Mouse (Mus musculus): ENCODE results near the gene Trmt44. TPM values are rescaled to one million over a fixed set of nuclear protein-coding genes. Genes with fewer than 3 reads are reported as not detected.

The Trmt44 gene
- polyA plus RNA-seq, 1 experiment from 2014 or later: 2.2 TPM

GRCm38 (mm10) chr5:35580156-35580922 is 5.5 kb upstream of the Trmt44 start:
- no peaks in the 10 kb centered on the region for H3K36me3 ChIP-seq (ENCODE audit: control insufficient read depth, insufficient read depth)
- H3K9me3 ChIP-seq (replicated peaks; ENCODE audit: control insufficient read depth, low read length): no peaks in the 10 kb centered on the region
- H3K27ac ChIP-seq (ENCODE audit: low read length): no peak overlapping the region
- H3K4me3 ChIP-seq (ENCODE audit: low read depth, low read length): no peak overlapping the region
- ATAC-seq (ENCODE audit: low read depth): no peak
- peaks cover 8% of the 10 kb centered on the region for H3K4me1 ChIP-seq (ENCODE audit: control insufficient read depth, low read depth, low read length)
- H3K9ac ChIP-seq (ENCODE audit: low read depth, low read length): no peak overlapping the region
- no peak overlapping the region for H3K4me2 ChIP-seq (ENCODE audit: low read depth, low read length)
- H3K27me3 ChIP-seq (ENCODE audit: control insufficient read depth, insufficient read depth, low read depth, low read length): no peaks in the 10 kb centered on the region
- WGBS (ENCODE audit: insufficient replicate concordance): 41% methylated on average over 3 of the region's 3 CpGs

DNA sequence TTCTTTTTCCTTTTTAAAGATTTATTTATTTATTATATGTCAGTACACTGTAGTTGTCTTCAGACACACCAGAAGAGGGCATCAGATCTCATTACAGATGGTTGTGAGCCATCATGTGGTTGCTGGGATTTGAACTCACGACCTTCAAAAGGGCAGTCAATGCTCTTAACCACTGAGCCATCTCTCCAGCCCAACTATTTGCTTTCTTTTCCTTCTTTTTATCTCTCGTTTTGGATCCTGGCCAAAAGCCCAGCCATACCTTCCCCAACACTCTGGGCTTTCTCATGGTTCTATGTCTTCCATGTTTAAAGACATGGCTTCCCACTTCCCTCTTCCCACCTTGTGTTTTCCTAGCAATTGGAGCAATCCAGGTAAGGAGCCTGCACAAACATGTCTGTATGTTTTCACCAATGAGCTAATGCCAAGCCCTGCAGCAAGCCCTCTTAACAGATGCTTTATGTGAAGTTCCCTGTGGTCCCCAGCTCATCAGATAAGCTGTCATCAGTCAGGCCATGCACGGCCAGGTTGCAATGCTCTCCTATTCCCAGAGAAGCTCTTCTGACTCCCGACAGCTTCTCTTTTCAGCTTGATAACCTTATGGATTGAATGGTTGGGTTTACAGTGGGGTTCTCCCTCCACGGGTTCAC is 4.5 kb upstream of the Trmt44 start:
- Histone ChIP-seq H3K9me3 (replicated peaks; ENCODE audit: control insufficient read depth, low read length) (no peaks in the 10 kb centered on the region), H3K4me1 (ENCODE audit: control insufficient read depth, low read depth, low read length) (peaks cover 9% of the 10 kb centered on the region), H3K9ac (ENCODE audit: low read depth, low read length) (no peak overlapping the region), H3K4me2 (ENCODE audit: low read depth, low read length) (no peak overlapping the region), H3K4me3 (ENCODE audit: low read depth, low read length) (no peak overlapping the region), H3K27ac (ENCODE audit: low read length) (no peak overlapping the region), H3K27me3 (ENCODE audit: control insufficient read depth, insufficient read depth, low read depth, low read length) (no peaks in the 10 kb centered on the region), H3K36me3 (ENCODE audit: control insufficient read depth, insufficient read depth) (no peaks in the 10 kb centered on the region)
- ATAC-seq (ENCODE audit: low read depth): no peak
- WGBS (ENCODE audit: insufficient replicate concordance): 32% methylated on average over 5 of the region's 5 CpGs

DNA sequence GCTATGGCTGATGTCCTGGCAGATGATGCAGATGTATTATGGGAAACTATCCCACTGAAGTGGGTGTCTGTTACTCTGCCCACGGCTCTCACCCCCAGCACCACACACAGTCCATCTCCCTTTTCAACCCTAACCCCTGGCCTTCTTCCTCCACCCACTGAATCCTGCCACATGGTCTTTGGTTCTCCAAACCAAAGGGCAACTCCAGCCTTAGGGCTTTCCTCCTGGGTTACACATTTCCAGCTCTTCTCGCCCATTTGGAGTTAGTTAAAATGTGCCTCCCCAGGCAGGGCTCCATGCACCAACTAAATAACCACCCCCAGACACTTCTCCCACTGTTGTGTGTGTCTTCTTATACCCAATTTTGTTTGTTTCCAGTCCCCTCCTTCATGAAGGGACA is 3.5 kb upstream of the Trmt44 start:
- H3K4me1 ChIP-seq (ENCODE audit: control insufficient read depth, low read depth, low read length): peaks cover 13% of the 10 kb centered on the region
- no peaks in the 10 kb centered on the region for H3K9me3 ChIP-seq (replicated peaks; ENCODE audit: control insufficient read depth, low read length)
- H3K4me3 ChIP-seq (ENCODE audit: low read depth, low read length): no peak overlapping the region
- no peak for ATAC-seq (ENCODE audit: low read depth)
- 50% methylated on average over 2 of the region's 2 CpGs for WGBS (ENCODE audit: insufficient replicate concordance)
- no peak overlapping the region for H3K4me2 ChIP-seq (ENCODE audit: low read depth, low read length)
- no peak overlapping the region for H3K9ac ChIP-seq (ENCODE audit: low read depth, low read length)
- H3K36me3 ChIP-seq (ENCODE audit: control insufficient read depth, insufficient read depth): no peaks in the 10 kb centered on the region
- H3K27me3 ChIP-seq (ENCODE audit: control insufficient read depth, insufficient read depth, low read depth, low read length): no peaks in the 10 kb centered on the region
- no peak overlapping the region for H3K27ac ChIP-seq (ENCODE audit: low read length)

- no peaks in the 10 kb centered on the region; the same call in none of the 2 replicates for H3K36me3 ChIP-seq (ENCODE audit: control insufficient read depth, insufficient read depth)
- H3K4me2 ChIP-seq (ENCODE audit: low read depth, low read length): no peak overlapping the region
- WGBS (ENCODE audit: insufficient replicate concordance): 84% methylated on average over 10 of the region's 10 CpGs
- H3K4me3 ChIP-seq (ENCODE audit: low read depth, low read length): no peak overlapping the region
- no peaks in the 10 kb centered on the region for H3K9me3 ChIP-seq (replicated peaks; ENCODE audit: control insufficient read depth, low read length)
- ATAC-seq (ENCODE audit: low read depth): no peak
- no peaks in the 10 kb centered on the region for H3K27me3 ChIP-seq (ENCODE audit: control insufficient read depth, insufficient read depth, low read depth, low read length)
- no peak overlapping the region for H3K9ac ChIP-seq (ENCODE audit: low read depth, low read length)
- peaks cover 7% of the 10 kb centered on the region for H3K4me1 ChIP-seq (ENCODE audit: control insufficient read depth, low read depth, low read length)
- no peak overlapping the region for H3K27ac ChIP-seq (ENCODE audit: low read length)
Measured at GRCm38 (mm10) chr5:35576409-35577020, 1.6 kb upstream of the Trmt44 start.

DNA sequence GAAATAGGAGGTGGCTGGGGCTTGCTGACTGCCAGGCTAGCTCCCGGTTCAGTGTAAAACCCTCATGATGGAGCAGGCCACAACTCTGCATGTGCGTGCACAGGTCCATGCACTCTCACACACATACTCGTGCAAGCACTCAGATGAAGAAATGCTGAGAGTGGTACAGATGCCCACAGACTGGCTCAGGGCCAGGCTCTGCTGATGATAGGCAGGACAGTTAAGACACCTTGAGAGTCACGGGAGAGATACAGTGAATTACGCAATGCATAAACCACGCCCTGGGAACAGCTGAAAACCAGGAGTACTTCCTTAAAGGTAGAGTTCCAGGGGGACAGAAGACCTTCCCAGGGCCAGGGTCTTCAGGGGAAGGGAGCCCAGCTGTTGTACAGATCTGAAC is 3.3 kb downstream of the Trmt44 start:
- no peak overlapping the region for H3K9ac ChIP-seq (ENCODE audit: low read depth, low read length)
- no peak overlapping the region for H3K27ac ChIP-seq (ENCODE audit: low read length)
- peaks cover 15% of the 10 kb centered on the region for H3K36me3 ChIP-seq (ENCODE audit: control insufficient read depth, insufficient read depth)
- 65% methylated on average over 6 of the region's 6 CpGs for WGBS (ENCODE audit: insufficient replicate concordance)
- no peaks in the 10 kb centered on the region for H3K9me3 ChIP-seq (replicated peaks; ENCODE audit: control insufficient read depth, low read length)
- no peak overlapping the region for H3K4me2 ChIP-seq (ENCODE audit: low read depth, low read length)
- H3K4me1 ChIP-seq (ENCODE audit: control insufficient read depth, low read depth, low read length): peaks cover 7% of the 10 kb centered on the region
- no peak overlapping the region for H3K4me3 ChIP-seq (ENCODE audit: low read depth, low read length)
- no peaks in the 10 kb centered on the region for H3K27me3 ChIP-seq (ENCODE audit: control insufficient read depth, insufficient read depth, low read depth, low read length)
- ATAC-seq (ENCODE audit: low read depth): no peak

GRCm38 (mm10) chr5:35566632-35567031 is 8.2 kb downstream of the Trmt44 start:
- 77% methylated on average over 4 of the region's 4 CpGs for WGBS (ENCODE audit: insufficient replicate concordance)
- Histone ChIP-seq H3K27me3 (ENCODE audit: control insufficient read depth, insufficient read depth, low read depth, low read length) (no peaks in the 10 kb centered on the region), H3K4me1 (ENCODE audit: control insufficient read depth, low read depth, low read length) (no peaks in the 10 kb centered on the region), H3K9me3 (replicated peaks; ENCODE audit: control insufficient read depth, low read length) (no peaks in the 10 kb centered on the region), H3K4me2 (ENCODE audit: low read depth, low read length) (no peak overlapping the region), H3K27ac (ENCODE audit: low read length) (no peak overlapping the region), H3K36me3 (ENCODE audit: control insufficient read depth, insufficient read depth) (peaks cover 33% of the 10 kb centered on the region), H3K9ac (ENCODE audit: low read depth, low read length) (no peak overlapping the region), H3K4me3 (ENCODE audit: low read depth, low read length) (no peak overlapping the region)
- no peak for ATAC-seq (ENCODE audit: low read depth)

- Histone ChIP-seq H3K9me3 (replicated peaks; ENCODE audit: control insufficient read depth, low read length) (no peaks in the 10 kb centered on the region), H3K27ac (ENCODE audit: low read length) (no peak overlapping the region), H3K4me3 (ENCODE audit: low read depth, low read length) (no peak overlapping the region), H3K4me2 (ENCODE audit: low read depth, low read length) (no peak overlapping the region), H3K27me3 (ENCODE audit: control insufficient read depth, insufficient read depth, low read depth, low read length) (no peaks in the 10 kb centered on the region), H3K9ac (ENCODE audit: low read depth, low read length) (no peak overlapping the region), H3K4me1 (ENCODE audit: control insufficient read depth, low read depth, low read length) (no peaks in the 10 kb centered on the region), H3K36me3 (ENCODE audit: control insufficient read depth, insufficient read depth) (peaks cover 30% of the 10 kb centered on the region)
- ATAC-seq (ENCODE audit: low read depth): no peak
- 67% methylated on average over 9 of the region's 9 CpGs for WGBS (ENCODE audit: insufficient replicate concordance)
Measured at GRCm38 (mm10) chr5:35565217-35565616, 9.7 kb downstream of the Trmt44 start.

GRCm38 (mm10) chr5:35563449-35563848 is 11.4 kb downstream of the Trmt44 start:
- no peaks in the 10 kb centered on the region for H3K27me3 ChIP-seq (ENCODE audit: control insufficient read depth, insufficient read depth, low read depth, low read length)
- H3K27ac ChIP-seq (ENCODE audit: low read length): no peak overlapping the region
- no peak overlapping the region for H3K4me2 ChIP-seq (ENCODE audit: low read depth, low read length)
- H3K4me1 ChIP-seq (ENCODE audit: control insufficient read depth, low read depth, low read length): no peaks in the 10 kb centered on the region
- no peak overlapping the region for H3K9ac ChIP-seq (ENCODE audit: low read depth, low read length)
- H3K36me3 ChIP-seq (ENCODE audit: control insufficient read depth, insufficient read depth): peaks cover 22% of the 10 kb centered on the region
- ATAC-seq (ENCODE audit: low read depth): no peak
- WGBS (ENCODE audit: insufficient replicate concordance): 0% methylated on average over 1 of the region's 1 CpGs
- no peak overlapping the region for H3K4me3 ChIP-seq (ENCODE audit: low read depth, low read length)
- no peaks in the 10 kb centered on the region for H3K9me3 ChIP-seq (replicated peaks; ENCODE audit: control insufficient read depth, low read length)

DNA sequence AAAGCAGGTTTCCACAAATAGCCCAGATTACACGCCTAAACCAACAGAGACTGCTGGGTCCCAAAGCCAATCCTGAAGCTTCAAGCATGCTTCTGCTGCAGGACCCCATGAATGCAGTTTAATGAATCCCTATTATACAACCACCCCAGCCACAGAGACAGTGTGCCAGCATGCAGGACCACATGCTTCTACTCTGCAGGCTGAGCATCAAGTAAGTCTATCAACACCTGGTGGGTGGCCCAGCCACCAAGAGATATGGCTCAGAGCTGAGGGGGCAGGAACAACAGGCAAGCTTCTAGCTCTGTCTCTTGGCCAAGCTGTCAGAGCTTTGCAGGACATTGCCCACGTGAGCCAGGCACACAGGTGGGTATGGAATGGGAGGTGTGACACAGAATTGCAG is 12.3 kb downstream of the Trmt44 start:
- peaks cover 21% of the 10 kb centered on the region for H3K36me3 ChIP-seq (ENCODE audit: control insufficient read depth, insufficient read depth)
- 75% methylated on average over 2 of the region's 2 CpGs for WGBS (ENCODE audit: insufficient replicate concordance)

More for the DNA sequence above, 12.3 kb downstream of the Trmt44 start:
- no peaks in the 10 kb centered on the region for H3K27me3 ChIP-seq (ENCODE audit: control insufficient read depth, insufficient read depth, low read depth, low read length)
- no peak for ATAC-seq (ENCODE audit: low read depth)
- no peak overlapping the region for H3K4me2 ChIP-seq (ENCODE audit: low read depth, low read length)
- no peak overlapping the region for H3K4me3 ChIP-seq (ENCODE audit: low read depth, low read length)
- no peaks in the 10 kb centered on the region for H3K4me1 ChIP-seq (ENCODE audit: control insufficient read depth, low read depth, low read length)
- no peaks in the 10 kb centered on the region for H3K9me3 ChIP-seq (replicated peaks; ENCODE audit: control insufficient read depth, low read length)
- H3K9ac ChIP-seq (ENCODE audit: low read depth, low read length): no peak overlapping the region
- no peak overlapping the region for H3K27ac ChIP-seq (ENCODE audit: low read length)
